Mouse (Mus musculus) stomach, postnatal 0 days (tissue): ENCODE measurements around the gene Tmed4.

ENCODE experiments used
- CTCF ChIP-seq: IDR thresholded peaks from 2 replicates; pipeline ENCODE4 v1.5.1; 2016; ENCODE audit warnings: antibody characterized with exemption, low read depth, mild to moderate bottlenecking, moderate library complexity
- EP300 ChIP-seq: optimal IDR thresholded peaks from 2 replicates; pipeline ENCODE3; 2016; ENCODE audit warnings: antibody characterized with exemption

DNA sequence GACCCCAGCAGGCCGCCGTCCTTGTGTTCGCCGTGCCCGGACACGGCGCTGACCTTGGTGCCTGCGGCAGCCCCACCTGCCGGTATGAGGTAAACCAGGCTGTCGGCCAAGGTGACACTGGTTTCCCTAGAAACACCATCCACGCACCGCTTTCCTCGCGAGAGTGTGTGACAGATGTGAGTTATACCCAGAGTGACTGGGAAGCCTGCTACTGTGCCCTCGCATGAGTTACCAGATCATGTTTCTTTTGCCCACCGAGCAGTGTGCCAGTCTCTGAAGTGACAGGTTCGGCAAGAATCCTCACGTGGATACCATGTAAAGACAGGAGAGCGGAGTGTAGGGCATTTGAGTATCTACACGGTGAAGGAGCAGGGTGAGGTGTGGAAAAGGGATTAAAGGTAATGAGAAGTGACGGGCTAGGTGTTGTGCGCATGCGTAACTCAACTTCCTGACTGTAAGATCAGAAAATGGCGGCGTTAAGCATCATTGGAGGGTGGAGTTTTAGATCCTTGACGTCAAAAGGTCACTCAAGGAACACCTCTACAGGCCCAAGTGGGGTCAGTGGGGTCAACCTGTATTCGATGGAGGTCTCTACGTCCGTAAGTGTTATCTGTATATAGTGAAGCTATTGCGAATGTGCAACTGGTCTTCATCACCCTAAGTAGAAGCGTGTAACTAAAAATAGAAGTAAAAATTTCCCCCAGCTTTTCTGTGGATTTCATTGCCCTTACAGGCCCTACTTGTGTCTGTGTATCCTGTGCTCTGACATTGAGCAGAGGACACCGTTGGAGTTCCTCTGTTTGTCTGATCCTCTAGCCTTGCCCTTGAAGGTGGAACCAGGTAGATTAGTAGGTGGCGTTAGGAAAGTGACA, 17.7 kb upstream of the Tmed4 start:
- TF ChIP-seq CTCF: peak; percentile 61
- TF ChIP-seq EP300: no peak
